Mouse (Mus musculus) right cerebral cortex, postnatal 36 days (tissue): ENCODE measurements around the gene Mamdc2.

Source experiments
- DNase-seq, 2 experiments: peaks; one replicate each; pipeline ENCODE4 v3.0.0; 2022; ENCODE audit warnings: low spot score in 2 of 2, mixed read lengths in 1 of 2

The Mamdc2 gene

DNA sequence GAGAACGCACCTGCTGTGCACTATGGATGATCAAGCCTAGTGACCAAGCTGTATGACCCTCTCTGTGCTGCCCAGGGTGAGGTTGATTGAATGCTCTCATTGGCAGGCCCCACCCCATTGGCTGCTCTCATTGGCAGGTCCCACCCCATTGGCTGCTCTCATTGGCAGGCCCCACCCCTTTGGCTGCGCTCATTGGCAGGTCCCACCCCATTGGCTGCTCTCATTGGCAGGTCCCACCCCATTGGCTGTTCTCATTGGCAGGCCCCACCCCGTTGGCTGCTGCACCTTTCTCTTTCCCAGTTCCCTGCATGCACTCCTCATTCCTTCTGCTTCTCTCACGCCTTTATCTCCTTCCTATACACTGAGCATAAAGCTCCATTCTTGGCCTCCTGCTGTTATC lies 12.5 kb downstream of the Mamdc2 start:
- DNase-seq: no peak

DNA sequence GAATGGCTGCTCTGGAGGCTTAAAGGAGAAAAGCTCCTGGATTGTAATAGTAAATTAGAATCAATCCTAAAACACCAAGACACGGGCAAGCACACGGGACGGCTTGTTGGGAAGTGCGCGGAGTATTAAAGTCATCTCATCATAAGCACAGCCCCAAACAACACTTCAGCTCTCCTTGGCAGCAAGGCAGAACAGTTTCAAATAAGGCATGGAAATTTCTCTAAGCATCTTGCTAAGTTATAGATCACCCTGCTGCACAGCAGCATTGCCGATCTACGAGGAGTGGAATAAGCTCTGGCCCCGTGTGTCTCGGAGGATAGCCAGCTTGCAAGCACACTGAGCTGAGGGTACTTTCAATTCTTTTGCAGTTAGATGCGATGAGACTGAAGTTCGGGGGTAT lies 13.8 kb downstream of the Mamdc2 start:
- DNase-seq: no peak

DNA sequence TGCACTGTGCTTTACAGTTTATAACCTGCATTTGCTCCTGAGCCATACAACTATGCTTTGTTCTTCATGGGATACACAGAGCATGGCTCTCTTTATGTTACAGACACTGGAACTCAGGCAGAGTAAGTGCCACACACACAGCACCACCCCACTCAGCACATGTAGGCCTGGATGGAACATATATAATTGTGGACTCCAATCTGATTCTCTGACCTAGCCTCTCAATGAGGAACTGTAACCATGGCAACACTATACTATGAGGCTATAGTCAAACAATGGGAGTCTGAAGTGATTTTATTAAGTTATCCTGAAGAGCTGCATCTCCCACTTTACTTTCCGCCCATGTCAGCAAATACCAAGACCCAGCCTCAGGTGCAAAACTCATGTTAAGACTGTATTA lies 30.6 kb downstream of the Mamdc2 start:
- DNase-seq: no peak

DNA sequence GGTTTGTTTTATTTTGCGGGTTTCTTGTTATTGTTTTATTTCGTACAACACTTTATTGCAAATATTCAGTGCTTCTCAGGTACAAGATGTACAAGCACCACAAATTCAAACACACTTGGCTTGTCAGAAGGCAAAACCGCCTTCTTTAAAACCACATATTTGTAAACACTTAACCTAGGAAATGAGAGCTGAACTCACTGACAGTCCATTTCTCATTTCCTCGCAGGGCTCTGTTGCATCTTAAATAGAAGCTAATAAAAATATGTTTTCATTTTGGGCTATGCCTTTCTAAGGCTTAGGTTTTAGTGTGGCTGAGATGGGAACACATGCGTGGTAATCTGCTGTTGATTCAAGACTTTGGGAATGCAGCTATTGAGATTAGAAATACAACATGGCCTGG lies 37.4 kb downstream of the Mamdc2 start:
- DNase-seq: no peak

DNA sequence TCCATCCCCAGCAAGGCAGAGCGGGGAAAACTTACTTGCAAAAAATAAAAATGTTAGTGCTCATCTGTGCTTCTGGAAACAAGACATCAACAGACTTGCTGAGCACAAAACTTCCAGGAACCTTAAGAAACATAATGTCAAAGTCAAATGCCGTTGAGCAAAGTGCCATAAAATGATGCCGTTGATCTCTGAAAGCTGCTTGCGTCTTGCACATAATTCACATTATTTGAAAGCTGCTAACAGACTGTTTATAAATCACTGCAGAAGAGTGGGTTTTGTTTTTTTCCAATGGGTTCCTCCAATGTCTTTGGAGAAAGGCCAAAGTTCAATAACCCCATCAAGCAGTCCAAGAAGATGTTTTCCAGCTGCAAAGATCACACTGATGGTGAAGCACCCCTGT lies 37.9 kb downstream of the Mamdc2 start:
- DNase-seq: no peak

DNA sequence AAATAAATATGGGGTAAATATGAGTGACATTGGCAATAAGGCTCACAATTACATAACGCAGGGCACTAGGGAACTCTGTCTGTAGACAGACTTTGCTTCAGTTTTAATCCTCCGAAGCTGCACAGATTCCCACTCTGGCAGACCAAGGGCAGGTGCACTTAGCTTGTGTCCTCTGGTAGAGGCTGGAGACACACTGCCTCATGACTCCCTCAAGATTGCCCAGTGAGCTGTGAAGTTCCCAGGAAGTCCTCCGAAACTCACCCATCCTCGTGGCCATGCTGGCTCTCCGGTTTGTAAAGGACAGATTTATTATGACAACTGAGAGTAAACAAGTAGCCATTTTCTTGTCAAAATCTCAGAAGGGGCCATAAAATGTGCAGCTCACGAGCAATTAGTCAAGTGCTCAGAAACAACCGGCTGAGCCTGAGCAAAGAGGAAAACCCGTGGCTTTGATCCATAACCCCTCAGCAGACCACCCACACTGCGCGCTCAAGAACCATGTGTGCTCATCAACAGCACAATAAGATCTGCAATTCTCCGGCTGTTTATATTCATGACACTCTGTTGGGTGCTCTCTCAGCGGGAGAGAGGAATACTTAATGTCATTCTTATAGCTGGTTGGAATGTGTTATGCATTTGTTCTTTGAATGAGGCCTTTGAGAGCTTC lies 46.6 kb downstream of the Mamdc2 start:
- DNase-seq: no peak

DNA sequence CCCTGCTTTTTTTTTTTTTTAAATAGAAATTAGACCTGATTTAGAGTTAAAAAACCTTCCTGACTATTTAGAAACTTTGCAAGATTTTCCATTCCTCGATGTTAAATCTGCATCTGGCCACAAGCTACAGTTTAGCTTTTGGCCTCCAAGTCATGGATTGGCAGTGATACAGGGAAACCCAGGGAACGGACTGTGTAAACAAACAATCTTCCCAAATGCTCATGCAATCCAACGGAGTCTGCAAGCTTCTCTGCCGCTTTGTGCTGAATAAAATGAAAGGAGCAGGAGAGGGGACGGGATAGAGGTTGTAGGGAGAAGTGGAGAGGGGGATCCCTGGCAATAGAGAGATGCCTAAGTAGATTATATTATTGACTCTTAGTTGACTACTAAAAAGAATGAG lies 47.8 kb downstream of the Mamdc2 start:
- no peak for DNase-seq

DNA sequence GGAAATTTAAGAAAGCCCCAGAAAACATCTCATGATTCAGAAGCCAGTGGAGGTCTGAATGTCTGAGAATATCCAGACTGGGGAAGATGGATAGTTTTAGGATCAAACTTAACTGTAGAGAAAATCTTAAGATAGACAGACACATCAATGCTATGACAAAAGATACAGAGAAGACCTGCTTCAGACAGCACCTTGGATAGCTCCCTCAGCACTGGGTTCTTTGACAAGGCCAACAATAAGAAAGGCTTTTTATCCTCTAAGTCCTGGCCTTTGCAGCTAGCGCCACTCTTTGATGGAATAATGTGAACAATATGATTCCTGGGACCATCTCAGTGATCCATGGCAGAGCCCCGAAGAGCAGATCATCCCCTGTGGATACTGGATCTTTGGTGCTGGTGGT lies 52.3 kb downstream of the Mamdc2 start:
- no peak for DNase-seq

DNA sequence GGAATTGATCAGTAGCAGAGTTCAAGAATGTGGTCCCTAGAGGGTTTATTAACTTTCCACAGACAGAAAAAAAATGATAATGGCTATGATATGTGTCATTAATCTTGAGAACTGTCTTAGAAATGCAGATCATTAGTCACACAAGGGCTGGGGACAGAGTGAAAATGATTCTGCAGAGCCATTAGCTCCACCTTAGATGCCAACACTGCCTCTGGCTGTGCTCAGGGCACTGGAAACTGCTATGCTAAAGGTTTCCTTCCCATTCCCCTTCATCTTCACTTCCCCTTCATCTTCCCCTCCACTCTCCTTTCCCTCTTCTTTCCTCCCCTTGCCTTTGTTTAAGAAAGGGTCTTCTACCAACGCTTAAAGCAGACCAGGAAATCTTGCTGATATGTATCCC lies 53.6 kb downstream of the Mamdc2 start:
- DNase-seq: no peak

DNA sequence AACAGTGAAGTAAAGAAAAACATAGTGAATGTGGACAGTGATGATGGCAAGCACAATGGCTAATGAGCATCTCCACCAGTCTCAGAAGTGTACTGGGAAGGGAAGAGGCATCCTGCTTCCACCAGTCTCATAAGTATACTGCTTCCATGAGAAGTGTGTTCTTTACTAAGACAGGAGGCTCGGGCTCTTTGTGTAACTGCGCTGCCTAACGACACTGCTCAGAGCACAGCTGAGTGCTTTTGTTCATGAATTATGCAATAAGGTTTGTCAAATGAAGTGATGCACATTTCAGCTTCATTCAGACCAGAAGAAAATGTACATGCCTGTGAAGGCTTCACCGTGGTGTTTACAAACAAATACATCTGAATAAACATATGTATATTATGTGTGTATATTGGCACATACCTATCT lies 59.4 kb downstream of the Mamdc2 start:
- DNase-seq: no peak

DNA sequence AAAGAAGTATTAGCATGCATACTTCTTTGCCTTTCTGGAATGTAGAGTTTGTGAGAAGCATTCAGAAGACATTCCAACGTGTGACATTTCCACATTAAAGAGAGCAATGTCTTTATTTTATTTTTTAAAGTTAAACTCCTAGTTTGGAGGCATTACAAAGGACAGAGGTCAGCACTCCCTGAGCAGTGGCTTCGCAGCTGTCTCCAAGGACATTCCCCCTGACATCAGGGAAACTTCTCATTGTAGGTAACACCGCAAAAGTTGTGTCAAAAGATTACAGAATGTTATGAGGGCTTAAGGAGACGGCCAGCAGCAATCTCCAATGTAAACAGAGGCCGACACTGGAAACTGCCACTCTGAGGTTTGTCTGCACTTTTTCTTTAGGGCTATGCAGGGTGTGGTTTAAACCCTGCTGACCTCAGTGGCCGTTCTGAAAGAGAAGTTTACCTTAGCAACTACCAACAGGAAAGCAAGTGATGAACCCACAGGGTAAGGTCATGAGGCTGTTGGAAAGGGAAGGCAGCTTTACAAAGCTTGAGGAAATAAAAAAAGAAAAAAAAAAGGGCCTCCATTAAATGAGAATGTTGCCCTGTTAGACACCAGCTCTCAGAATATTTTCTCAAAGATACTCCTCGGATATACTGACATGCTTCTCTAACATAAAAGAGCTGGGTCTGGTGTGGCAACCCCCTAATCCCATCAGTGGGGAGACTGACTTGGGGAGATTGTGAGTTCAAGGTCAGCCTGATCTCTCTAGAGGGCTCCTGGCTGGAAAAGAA lies 60.0 kb downstream of the Mamdc2 start:
- DNase-seq: no peak

DNA sequence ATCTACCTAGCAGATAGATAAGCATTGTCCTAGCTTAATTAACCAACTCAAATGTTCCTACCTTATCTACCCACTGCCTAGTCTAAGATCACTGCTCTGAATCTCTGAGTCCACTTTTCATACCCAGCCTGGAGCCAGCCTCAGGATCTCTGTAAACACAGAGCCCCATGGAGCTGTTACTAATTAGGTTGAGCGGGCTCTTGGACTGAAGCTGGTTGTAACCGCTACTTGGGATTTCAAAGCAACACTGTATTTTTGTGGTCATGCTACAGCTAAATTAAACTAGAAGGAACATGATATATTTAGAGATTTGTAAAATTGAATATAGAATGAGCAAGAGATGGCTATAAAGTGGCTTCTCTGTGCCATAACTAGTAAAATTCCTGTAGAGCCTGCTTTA lies 65.8 kb downstream of the Mamdc2 start:
- DNase-seq: no peak

DNA sequence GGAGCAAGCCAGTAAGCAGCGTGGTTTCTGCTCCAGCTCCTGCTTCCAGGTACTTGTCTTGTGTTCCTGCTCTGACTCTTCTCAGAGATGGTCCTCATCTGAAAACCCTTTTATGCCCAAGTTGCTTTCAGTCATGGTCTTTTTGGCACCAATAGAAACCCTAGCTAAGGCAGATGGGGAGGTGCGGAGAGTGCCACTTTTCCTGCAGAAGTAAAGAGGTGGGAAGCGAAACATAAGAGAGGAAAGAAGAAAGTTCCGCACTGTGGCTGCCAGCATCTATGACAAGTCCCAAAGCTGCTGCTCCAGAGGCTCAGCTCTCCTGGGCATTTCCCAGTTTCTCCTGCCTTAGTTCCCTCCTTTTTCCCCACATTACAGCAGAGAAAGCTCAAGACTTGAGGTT lies 67.3 kb downstream of the Mamdc2 start:
- peak in 1 of 2 experiments; percentile 18 for DNase-seq

DNA sequence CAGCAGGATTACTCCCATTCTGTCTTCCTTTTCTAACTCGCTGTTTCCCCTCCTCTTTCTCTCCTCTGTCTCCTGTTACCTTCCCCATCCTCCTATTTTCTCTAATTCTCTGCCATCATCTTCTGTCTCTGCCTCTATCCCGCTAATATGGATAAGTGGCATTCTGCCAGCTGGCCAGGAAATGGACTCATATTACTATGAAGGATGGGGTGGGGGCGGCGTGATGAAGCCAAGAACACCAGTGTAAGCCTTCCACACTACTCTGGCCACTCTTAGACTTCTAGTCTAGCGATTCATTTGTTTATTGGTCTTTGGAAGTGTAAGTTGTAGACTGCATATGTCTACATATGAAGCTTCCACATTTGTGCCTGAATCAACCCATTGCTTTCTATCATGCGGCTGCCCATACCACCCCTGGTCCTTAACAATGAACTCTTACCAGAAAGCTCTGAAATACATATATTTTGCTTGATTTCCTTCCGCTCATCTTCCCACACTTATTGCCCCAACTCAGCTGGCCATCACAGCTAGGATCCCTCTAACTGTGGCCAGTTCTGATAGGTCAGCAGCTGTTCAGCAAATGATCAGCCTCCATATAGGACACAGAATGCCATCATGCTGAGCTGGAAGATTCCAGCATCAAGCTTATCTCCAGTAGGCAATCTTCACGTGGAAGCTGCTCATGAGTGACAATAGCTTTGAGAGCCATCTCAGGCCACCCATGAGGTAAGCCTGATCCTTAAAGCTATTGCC lies 68.3 kb downstream of the Mamdc2 start:
- DNase-seq: no peak

DNA sequence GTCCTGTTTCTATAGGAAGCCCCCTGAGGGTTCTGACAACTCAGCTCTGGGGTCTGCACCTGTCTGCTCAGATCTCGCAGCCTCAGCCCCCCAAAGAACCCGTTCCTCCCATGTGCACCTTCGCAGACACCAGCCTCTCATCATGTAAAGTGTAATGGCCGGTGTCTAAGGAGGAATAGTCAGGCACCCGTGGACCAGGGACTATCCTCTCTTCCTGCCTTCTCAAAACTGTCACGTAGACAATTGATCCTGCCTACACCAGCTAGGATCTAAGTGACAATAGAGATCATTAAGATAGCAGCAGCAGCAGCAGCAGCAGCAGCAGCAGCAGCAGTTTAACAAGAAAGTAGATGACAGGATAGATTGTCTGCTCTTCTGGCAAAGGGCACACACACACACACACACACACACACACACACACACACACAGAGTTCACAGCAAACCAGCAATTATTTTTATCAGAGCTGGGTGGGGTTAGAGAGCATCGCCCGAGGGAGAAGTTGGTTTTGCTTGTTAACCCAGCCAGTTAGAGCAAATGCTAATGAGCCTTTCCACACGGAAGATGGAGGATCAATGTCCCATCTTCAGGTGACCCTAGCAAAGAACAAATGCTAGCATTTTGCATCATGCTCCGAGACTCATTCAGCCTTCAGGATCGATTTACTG lies 71.6 kb downstream of the Mamdc2 start:
- DNase-seq: no peak

DNA sequence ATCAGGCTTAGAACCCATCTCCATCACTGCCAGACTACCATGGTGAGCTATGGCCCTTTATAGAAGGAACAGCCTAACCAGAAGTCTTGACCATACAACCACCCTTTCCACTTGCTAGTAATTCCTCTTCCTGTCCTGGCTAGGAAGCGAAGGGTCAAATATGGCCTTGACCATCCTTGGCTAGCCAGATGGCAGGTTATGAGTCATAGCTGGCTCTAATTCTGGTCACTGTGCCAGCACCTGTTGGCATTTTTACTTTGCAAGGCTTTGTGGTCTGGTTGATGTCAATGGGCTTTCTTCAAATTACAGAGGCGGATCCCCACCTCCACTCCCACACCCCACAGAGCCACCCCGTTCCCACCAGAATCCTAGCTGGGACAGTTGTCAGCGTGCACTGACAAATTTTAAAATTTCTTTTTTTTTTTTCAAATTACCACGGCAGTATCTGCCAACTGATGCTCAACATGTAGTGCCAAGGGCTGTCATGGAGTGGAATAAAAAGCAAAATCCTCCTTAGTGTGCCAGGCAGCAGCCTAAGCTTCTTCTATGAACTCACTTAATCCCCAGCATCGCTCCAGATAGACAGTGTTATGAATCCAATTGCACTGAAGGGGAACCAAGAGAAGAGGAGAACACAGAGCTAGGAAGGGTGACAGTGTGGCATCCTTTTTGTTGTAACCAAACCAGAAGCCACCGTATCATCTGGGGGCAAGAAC lies 73.1 kb downstream of the Mamdc2 start:
- DNase-seq: no peak

DNA sequence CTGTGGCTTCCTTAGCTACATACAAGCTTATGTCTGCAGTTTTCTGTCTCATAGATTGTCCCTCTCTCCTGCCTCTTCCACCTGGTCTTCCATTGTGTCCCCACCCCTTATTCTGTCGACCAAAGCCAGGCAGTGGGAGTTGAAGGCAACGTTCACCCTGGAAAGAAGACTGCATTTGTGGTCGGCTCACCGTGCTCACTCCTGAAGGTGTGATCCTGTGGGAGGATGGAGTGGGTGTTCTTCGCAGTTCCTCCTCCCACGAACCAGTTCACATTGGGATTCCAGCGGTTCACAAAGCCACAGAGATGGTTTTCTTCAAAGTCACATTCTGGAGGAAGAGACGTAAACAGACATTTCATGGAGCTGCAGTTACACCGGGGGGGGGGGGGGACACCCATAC lies 74.5 kb downstream of the Mamdc2 start:
- peak in 1 of 2 experiments; percentile 18 for DNase-seq

DNA sequence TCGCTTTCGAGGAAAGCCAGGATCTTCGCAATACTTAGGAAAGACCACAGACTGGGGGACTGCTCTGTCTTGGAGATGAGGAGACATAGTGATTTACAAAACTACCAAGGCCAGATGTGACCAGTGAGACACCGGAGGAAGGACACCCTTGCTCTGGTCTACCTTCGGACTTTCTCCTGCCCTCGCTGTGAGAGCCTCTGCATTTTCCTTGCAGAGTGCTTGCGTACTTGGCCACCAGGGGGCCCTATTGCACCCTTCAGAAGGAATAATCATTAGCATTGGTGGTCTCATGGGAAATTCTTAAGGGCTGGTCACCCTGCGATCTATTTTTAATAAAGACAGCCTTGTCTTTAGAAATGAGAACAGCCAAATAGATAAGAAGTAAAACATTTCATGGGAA lies 75.0 kb downstream of the Mamdc2 start:
- peak; percentile 39 to 48 for DNase-seq

DNA sequence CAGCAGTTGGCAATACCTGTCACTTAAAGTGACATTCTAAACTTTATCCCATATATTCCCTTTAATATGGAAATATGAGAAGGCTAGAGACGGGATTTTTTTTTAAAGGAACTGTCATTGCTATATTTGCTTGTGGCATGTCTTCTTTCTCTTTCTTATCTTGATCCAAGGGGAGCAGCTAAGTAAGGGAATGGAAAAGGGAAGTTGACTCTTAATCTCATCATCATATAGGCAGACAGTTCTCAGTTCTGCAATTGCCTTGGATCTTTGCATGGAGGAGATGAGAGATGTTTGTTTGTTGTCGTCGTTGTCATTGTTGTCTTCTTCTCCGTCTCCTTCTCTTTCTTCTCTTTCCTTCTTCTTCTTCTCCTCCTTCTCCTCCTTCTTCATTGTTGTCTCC lies 79.0 kb downstream of the Mamdc2 start:
- no peak for DNase-seq

DNA sequence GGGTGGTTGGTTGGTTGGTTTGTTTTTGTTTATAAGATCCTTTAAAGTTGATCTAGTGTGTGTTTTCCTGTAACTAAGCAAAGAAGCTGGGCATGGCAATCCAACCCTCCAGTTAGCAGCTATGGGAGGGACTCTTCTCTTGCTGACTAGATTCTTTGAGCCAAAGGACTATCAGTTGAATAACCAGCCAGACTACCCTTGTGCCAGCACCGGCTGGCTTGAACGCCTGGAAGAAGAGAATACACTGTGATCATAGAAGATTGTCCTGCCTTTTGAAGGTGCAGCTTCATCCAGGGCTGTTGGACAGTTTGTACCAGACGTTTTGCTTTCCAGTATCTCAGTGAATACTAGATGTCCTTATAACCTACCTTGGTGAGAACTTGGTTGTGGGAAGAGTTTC lies 86.2 kb downstream of the Mamdc2 start:
- DNase-seq: no peak

DNA sequence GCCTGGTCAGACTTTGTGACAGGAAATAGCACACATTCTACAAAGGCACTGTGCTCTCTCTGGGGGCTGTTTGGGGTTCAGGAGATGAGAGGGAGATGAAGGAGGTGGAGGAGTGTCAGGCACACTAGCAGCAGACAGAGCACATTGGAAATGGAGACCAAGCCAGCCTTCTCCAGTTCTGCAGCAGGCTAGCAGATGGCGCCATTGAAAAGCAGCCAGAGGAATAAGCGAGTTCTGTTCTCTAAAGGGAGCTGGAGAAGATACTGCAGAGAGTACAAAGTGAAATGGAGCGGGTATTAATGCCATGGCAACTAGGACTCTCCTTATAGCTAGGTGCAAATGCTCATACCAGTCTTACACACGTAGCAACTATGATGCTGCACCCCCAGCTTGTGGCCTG lies 87.1 kb downstream of the Mamdc2 start:
- DNase-seq: peak; percentile 56 to 76

DNA sequence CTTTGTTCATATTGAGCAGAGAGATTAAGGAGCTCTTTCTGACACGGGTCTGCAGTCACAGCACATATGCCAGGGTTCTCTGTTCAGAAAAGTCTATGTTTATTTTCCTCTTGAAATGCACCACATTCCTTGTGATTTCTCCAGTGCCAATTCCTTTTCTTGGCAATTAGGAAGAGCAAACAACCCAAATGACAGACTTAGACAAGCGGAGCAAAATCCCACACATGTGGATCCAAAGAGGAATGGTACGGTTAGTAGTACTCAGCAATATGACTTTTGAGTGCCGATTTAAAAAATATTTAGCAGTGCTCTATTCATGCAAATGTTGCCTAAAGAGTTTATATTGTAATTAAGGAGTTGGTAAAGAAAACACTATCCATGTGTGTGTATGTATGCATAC lies 87.7 kb downstream of the Mamdc2 start:
- DNase-seq: no peak
